Mouse (Mus musculus) G1E (cell line): Measurements from ENCODE around the gene Lyst. TPM values are rescaled to one million over a fixed set of nuclear protein-coding genes. Genes with fewer than 3 reads are reported as not detected.

Source experiments
- ATAC-seq: 2 replicates; pipeline ENCODE4 v1.8.0; 2016; ENCODE audit warnings: mild to moderate bottlenecking; ENCODE audit not compliant: insufficient number of reproducible peaks, poor library complexity, low FRiP score, severe bottlenecking; ENCODE audit errors: extremely low read depth
- DNase-seq: peaks from one replicate; pipeline ENCODE4 v3.0.0; 2012; ENCODE audit warnings: low spot score
- H3K27me3 ChIP-seq: 2 replicates; pipeline ENCODE4 v1.6.1; 2012; ENCODE audit warnings: mild to moderate bottlenecking, low read length, inconsistent platforms; ENCODE audit not compliant: insufficient read depth
- H3K36me3 ChIP-seq: replicated peaks from 2 replicates; pipeline ENCODE3; 2012; ENCODE audit warnings: mild to moderate bottlenecking, inconsistent platforms
- H3K4me1 ChIP-seq: 2 replicates; pipeline ENCODE4 v1.6.1; 2012; ENCODE audit warnings: low read depth, low read length, inconsistent platforms, mixed read lengths; ENCODE audit not compliant: insufficient read depth
- H3K4me3 ChIP-seq: 2 replicates; pipeline ENCODE4 v1.5.1; 2012; ENCODE audit warnings: low read depth, mild to moderate bottlenecking, inconsistent platforms, low read length, moderate library complexity, mixed read lengths
- H3K9me3 ChIP-seq: replicated peaks from 2 replicates; pipeline ENCODE4 v1.6.1; 2012; ENCODE audit warnings: inconsistent platforms
- CTCF ChIP-seq: IDR thresholded peaks from 2 replicates; pipeline ENCODE4 v1.5.1; 2012; ENCODE audit warnings: low read depth, low read length, inconsistent platforms, mixed read lengths
- GATA1 ChIP-seq: IDR thresholded peaks from 2 replicates; pipeline ENCODE4 v1.6.1; 2012; ENCODE audit warnings: borderline replicate concordance, low read length, inconsistent platforms, mixed read lengths
- GATA2 ChIP-seq: IDR thresholded peaks from 2 replicates; pipeline ENCODE4 v1.6.1; 2012; ENCODE audit warnings: low read depth, low read length, inconsistent platforms, borderline replicate concordance
- POLR2AphosphoS5 ChIP-seq: IDR thresholded peaks from 2 replicates; pipeline ENCODE4 v1.6.1; 2012; ENCODE audit warnings: low read depth, low read length, inconsistent platforms; ENCODE audit not compliant: insufficient replicate concordance
- TAL1 ChIP-seq: conservative IDR thresholded peaks from 2 replicates; pipeline ENCODE4 v1.6.1; 2012; ENCODE audit warnings: low read depth, low read length, inconsistent platforms, mixed read lengths
- polyA plus RNA-seq: library from polyadenylated mRNA; stranded (reverse); fragments of >175 nt; gene quantifications from 2 replicates; pipeline ENCODE4 v1.2.3, GENCODE M21; 2012
- total RNA-seq, 2 experiments: library from RNA; stranded (forward) in 1 of 2; stranded (reverse) in 1 of 2; fragments of 200-1000 nt in 1 of 2; fragments of >200 nt in 1 of 2; fragmentation: Nextera tagmentation in 1 of 2; gene quantifications; 2 replicates each; pipeline ENCODE4 v1.2.3; 2014 to 2017

Lyst gene
- total and polyA plus RNA-seq, 3 experiments: 0.57 to 22.0 (median 19.2) TPM

DNA sequence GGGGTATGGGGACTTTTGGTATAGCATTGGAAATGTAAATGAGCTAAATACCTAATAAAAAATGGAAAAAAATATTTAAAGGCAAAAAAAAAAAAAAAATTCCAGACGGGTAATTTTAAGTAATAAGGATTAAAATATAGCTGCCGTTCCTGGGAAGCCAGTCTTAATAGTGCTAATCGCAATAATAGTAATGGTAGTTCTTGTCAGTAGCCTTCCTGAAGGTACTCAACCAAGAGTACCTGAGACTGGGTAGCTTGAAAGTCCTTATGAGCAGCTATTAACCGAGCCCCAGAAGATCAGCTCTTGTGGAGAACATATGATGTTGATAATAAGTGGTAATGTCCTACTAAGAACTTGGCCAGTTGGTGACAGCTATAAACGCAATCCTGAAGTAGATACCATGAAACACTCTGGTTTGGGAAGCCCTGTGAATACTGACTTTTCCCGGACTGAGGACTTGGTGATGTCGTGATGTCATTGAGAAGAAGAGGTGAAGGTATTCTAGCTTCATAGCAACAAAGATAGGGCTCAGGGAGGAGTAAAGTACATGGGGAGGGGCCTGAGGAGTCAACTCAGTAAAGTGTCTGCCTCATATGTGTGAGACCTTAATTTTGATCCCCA is 6.3 kb downstream of the Lyst start:
- H3K27me3 ChIP-seq: no peaks in the 10 kb centered on the region
- H3K4me3 ChIP-seq: no peak overlapping the region
- no peaks in the 10 kb centered on the region for H3K36me3 ChIP-seq
- peaks cover under 1% of the 10 kb centered on the region; the same call in 1 of the 2 replicates for H3K4me1 ChIP-seq
- no peak for TF ChIP-seq TAL1
- no peak for TF ChIP-seq GATA2
- TF ChIP-seq GATA1: no peak
- TF ChIP-seq CTCF: no peak
- no peak for TF ChIP-seq POLR2AphosphoS5
- no peaks in the 10 kb centered on the region for H3K9me3 ChIP-seq
- DNase-seq: no peak
- no peak for ATAC-seq

DNA sequence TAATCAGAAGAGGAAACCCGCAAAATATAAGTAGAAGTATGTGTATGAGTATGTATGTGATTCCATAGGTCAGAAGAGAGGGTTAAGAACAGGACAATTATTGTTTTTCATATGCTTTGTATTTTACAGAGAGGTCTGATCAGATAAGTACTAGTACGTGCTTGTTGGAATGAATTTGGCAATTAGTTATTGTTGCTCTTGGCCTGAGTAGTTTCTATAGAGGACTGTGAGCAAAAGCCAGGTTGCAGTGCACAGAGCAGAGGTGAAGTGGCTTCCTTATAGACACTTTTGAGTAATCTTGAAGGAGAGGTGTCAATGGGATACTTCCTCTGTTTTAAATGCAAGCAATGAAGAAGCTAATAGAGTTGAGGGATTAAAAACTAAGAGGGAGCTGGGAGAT is 7.7 kb downstream of the Lyst start:
- H3K27me3 ChIP-seq: no peaks in the 10 kb centered on the region
- no peak overlapping the region for H3K4me3 ChIP-seq
- H3K9me3 ChIP-seq: no peaks in the 10 kb centered on the region
- DNase-seq (no peak), ATAC-seq (no peak)
- TF ChIP-seq TAL1 (no peak), CTCF (no peak), GATA1 (no peak), POLR2AphosphoS5 (no peak), GATA2 (no peak)
- H3K36me3 ChIP-seq: no peaks in the 10 kb centered on the region
- no peaks in the 10 kb centered on the region for H3K4me1 ChIP-seq

DNA sequence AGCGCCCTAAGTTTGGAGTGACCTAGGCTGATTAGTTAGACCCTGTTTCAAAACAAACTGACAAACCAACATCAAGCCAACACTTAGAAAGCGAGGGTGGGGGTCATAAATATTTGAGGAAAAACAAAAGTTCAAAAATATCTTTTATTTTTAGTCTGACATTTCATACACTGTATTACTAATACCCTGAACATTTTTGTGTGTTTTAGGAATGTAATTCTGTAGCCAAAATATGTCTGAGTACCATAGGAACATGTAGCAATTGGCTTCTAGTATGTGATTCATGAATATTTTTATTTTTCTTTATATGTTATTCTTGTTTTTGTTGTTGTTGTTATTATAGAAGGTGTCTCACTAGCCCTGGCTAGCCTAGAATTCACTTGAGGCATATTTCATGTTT is 11.2 kb downstream of the Lyst start:
- Histone ChIP-seq H3K27me3 (no peaks in the 10 kb centered on the region), H3K36me3 (no peaks in the 10 kb centered on the region), H3K9me3 (no peaks in the 10 kb centered on the region), H3K4me1 (no peaks in the 10 kb centered on the region), H3K4me3 (no peak overlapping the region)
- ATAC-seq (no peak), DNase-seq (no peak)
- TF ChIP-seq CTCF (no peak), GATA1 (no peak), POLR2AphosphoS5 (no peak), GATA2 (no peak)

DNA sequence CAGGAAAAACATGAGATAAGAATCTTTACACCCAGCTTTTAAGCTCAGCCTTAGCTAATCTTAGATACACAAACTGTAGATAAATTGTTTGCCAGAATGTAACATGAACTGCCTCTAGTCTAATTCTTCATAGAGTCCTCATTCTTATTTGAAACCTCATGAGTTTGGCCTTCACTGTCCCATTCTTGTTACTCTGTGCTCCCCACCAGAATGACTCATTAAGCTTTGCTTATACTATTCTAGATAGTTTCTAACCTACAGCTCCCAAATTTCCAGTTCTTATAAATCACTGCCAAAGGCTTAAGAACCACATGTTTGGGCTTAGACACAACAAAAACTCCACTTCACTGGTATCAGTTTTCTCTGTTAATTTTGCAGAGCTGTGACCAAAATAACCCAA is 16.0 kb downstream of the Lyst start:
- no peak for TF ChIP-seq GATA1
- TF ChIP-seq CTCF: no peak
- no peak for TF ChIP-seq GATA2
- TF ChIP-seq POLR2AphosphoS5: no peak
- no peak for TF ChIP-seq TAL1

DNA sequence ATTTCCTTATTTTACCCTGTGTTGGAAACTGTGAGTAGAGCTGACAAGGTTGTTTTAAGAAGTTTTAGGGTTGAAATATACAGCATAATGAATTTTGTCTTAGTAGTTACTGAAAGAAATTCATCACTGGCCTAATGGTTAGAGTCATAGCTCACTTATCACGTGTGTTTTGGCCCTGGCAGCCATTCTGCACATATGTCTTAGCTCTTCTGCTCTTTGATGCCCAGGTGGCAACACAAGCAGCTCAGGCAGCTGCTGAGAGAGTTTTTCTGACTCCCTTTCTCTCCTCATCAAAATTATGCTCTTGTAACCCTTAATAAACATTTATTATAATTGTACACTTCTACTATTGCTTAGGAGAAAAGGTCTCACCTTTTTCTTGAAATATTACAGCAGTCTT is 18.1 kb downstream of the Lyst start:
- H3K36me3 ChIP-seq: no peaks in the 10 kb centered on the region
- no peak for ATAC-seq
- H3K9me3 ChIP-seq: no peaks in the 10 kb centered on the region
- no peaks in the 10 kb centered on the region for H3K27me3 ChIP-seq
- H3K4me1 ChIP-seq: no peaks in the 10 kb centered on the region
- no peak overlapping the region for H3K4me3 ChIP-seq
- DNase-seq: no peak
- no peak for TF ChIP-seq GATA1
- TF ChIP-seq CTCF: no peak
- no peak for TF ChIP-seq TAL1
- no peak for TF ChIP-seq POLR2AphosphoS5
- no peak for TF ChIP-seq GATA2

More for the DNA sequence above, 16.0 kb downstream of the Lyst start:
- Histone ChIP-seq H3K27me3 (no peaks in the 10 kb centered on the region), H3K9me3 (no peaks in the 10 kb centered on the region), H3K36me3 (no peaks in the 10 kb centered on the region), H3K4me1 (no peaks in the 10 kb centered on the region), H3K4me3 (no peak overlapping the region)
- DNase-seq (no peak), ATAC-seq (no peak)

DNA sequence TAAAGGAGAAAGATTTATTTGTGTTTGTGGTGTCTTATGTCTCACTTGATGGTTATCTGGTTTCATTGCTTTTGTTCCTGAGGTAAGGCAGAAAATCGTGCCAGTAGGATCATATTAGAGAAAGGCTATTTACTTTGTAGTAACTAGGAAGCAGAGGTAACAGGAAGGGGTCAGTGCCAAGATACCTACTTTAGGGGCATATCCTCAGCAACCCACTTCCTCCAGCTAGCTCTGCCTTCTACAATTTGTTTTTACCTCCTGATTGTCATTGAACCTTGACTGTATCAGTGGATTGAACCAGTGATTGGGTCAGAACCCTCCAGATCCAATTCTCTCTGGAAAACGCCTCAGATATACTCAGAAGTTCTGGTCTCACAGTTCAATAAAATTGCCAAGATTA is 19.5 kb downstream of the Lyst start:
- H3K4me1 ChIP-seq: no peaks in the 10 kb centered on the region
- no peak for DNase-seq
- ATAC-seq: no peak

More for the DNA sequence above, 19.5 kb downstream of the Lyst start:
- H3K36me3 ChIP-seq: no peaks in the 10 kb centered on the region
- H3K4me3 ChIP-seq: no peak overlapping the region
- TF ChIP-seq CTCF (no peak), GATA2 (no peak), GATA1 (no peak)
- no peaks in the 10 kb centered on the region for H3K9me3 ChIP-seq
- no peaks in the 10 kb centered on the region for H3K27me3 ChIP-seq
